Mouse (Mus musculus): ENCODE data around the gene Vmn1r209.
A peak's percentile ranks its signal among the peaks of the same experiment; 100 is the strongest.
"Not testable (repeated sequence)": the region's sequence is repeated elsewhere in the genome, so short reads cannot be mapped to it uniquely, and the experiment has no call there.

Vmn1r209 gene

GRCm38 (mm10) chr13:22809582-22809981 lies at the start of gene Vmn1r209:
Gene Vmn1r209 (minus strand): TSS chr13:22809682.
- DNase-seq (ENCODE audit: low spot score in 2 of 2) = not testable (repeated sequence)

- DNase-seq (ENCODE audit: low spot score in 2 of 2) = no peak
Measured at GRCm38 (mm10) chr13:22857461-22857860, 48.0 kb upstream of the Vmn1r209 start, which contains the start of gene Vmn1r211. Gene Vmn1r211 (minus strand): TSS chr13:22857561.

GRCm38 (mm10) chr13:22854760-22855159 lies 45.3 kb upstream of the Vmn1r209 start:
- no peak for DNase-seq (ENCODE audit: low spot score in 2 of 2)

DNA sequence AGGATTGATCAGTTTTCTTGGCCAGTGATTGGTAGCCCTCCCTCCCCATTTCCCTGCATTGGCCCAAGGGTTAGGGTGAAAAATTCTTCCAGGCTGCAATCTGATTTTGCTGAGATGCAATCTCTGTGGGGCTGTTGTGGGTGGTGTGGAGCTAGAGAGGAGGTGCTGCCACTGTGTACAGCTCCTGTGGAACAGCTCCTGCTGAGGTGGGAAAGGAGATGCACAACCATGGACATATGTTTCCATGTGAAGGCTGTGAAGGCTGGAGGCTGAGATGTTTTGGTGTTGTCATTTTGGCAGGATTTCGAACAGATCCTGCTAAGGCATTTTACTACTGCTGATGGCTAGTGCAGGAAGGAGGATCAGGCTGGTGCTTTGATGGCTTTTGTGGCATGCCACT lies 37.3 kb upstream of the Vmn1r209 start:
- DNase-seq (ENCODE audit: low spot score in 2 of 2) = peak; percentile 2 to 22

DNA sequence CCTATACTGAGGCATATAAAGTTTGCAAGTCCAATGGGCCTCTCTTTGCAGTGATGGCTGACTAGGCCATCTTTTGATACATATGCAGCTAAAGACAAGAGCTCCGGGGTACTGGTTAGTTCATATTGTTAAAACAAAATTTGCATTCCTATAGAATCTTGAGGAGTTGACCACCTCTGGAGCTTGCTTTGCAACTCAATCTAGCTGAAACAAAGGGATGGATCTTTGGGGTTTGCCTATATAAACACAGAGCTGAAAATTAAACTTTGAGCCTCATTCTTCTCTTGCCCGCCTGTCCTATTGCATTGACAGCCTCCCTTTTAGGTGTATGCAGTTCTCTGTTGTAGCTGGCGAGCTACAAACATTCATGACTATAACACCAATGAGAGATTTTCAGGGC lies 34.8 kb upstream of the Vmn1r209 start:
- DNase-seq (ENCODE audit: low spot score in 2 of 2) = not testable (repeated sequence)

DNA sequence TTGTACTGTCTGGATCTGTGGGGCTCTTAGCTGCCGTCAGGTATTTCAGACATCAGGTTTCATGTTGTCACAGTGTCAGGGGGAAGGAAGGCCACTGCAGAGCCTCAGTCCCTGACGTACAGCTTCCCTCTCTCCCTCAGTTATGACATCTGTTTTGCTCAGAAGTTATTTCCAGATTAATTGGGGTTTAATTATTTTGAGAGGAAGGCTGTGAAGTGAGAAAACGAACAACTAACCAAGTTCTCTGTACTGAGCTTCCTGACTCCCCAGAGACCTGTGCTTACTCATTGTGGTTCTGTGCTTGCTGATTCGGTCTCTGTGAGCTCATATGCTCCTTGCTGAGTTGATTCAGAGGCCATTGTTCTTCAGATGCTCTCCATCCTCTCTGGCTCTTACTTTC lies 21.8 kb upstream of the Vmn1r209 start, which contains the start of gene Vmn1r210:
Gene Vmn1r210 (minus strand): TSS at position 101 of the 400 bp plus-strand sequence.
- DNase-seq (ENCODE audit: low spot score in 2 of 2) = no peak

DNA sequence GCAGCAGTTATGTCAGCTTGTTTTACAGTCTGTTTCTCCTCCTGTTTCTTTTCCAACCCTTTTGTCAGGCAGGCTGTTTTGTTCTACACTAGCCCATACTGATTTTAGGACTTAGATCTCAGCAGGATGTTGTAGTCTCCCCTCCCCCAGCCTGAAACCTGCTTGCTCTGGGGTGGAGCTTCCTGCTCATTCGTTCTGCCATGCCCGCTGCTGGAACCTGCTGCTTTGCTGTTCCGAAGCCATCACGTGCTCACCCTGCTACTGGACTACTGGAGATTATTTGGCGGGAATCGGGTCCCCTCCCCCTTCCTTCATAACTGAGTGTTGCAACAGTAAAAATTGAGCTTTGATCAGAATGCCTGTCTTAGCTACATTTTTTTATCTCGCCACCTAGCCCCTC lies 19.9 kb upstream of the Vmn1r209 start:
- not testable (repeated sequence) for DNase-seq (ENCODE audit: low spot score in 2 of 2)

GRCm38 (mm10) chr13:22821601-22822000 lies 12.1 kb upstream of the Vmn1r209 start:
- DNase-seq (ENCODE audit: low spot score in 2 of 2) = not testable (repeated sequence)

GRCm38 (mm10) chr13:22788096-22788495 lies 21.4 kb downstream of the Vmn1r209 start:
- not testable (repeated sequence) for DNase-seq (ENCODE audit: low spot score in 2 of 2)

- DNase-seq (ENCODE audit: low spot score in 2 of 2) = not testable (repeated sequence)
Measured at GRCm38 (mm10) chr13:22784159-22784558, 25.3 kb downstream of the Vmn1r209 start.

GRCm38 (mm10) chr13:22777300-22777699 lies 32.2 kb downstream of the Vmn1r209 start, which contains the start of gene Vmn1r208:
Gene Vmn1r208 (minus strand): TSS chr13:22777400.
- DNase-seq (ENCODE audit: low spot score in 2 of 2) = not testable (repeated sequence)

- not testable (repeated sequence) for DNase-seq (ENCODE audit: low spot score in 2 of 2)
Measured at GRCm38 (mm10) chr13:22771592-22771991, 37.9 kb downstream of the Vmn1r209 start.

Data from frontal cortex, postnatal 36 days (tissue).